Mouse (Mus musculus) limb, embryonic 13.5 days (tissue): ENCODE measurements at regions not wholly inside any gene's neighbourhood (a gene's known extent, or its start where the extent isn't known, plus 50 kb on each side); places are given as distances from the start of the nearest gene placed in this dataset.
"Not testable (repeated sequence)": the region's sequence is repeated elsewhere in the genome, so short reads cannot be mapped to it uniquely, and the experiment has no call there.

Experiments
- ATAC-seq: fragments of 200-750 bp; cut with Nextera tagmentation; 2 replicates; pipeline ENCODE4 v1.8.0; 2017; ENCODE audit warnings: low read depth, moderate number of reproducible peaks, moderate TSS enrichment; ENCODE audit not compliant: low FRiP score
- H3K27ac ChIP-seq: fragments of 300-500 bp; sonication (generic); 2 replicates; pipeline ENCODE4 v1.5.1; 2015; ENCODE audit warnings: inconsistent platforms, mild to moderate bottlenecking, moderate library complexity
- H3K27me3 ChIP-seq: fragments of 300-500 bp; sonication (generic); 2 replicates; pipeline ENCODE4 v1.6.1; 2015; ENCODE audit warnings: mild to moderate bottlenecking, inconsistent platforms
- H3K36me3 ChIP-seq: fragments of 300-500 bp; sonication (generic); 2 replicates; pipeline ENCODE4 v1.6.1; 2015; ENCODE audit warnings: inconsistent platforms, mild to moderate bottlenecking, moderate library complexity
- H3K4me1 ChIP-seq: fragments of 300-500 bp; sonication (generic); 2 replicates; pipeline ENCODE4 v1.6.1; 2015; ENCODE audit warnings: inconsistent platforms
- H3K4me2 ChIP-seq: fragments of 300-500 bp; sonication (generic); replicated peaks from 2 replicates; pipeline ENCODE4 v1.6.1; 2015; ENCODE audit warnings: inconsistent platforms, mild to moderate bottlenecking, moderate library complexity
- H3K4me3 ChIP-seq: fragments of 300-500 bp; sonication (generic); 2 replicates; pipeline ENCODE4 v1.5.1; 2015; ENCODE audit warnings: moderate library complexity, mild to moderate bottlenecking, inconsistent platforms
- H3K9ac ChIP-seq: fragments of 300-500 bp; sonication (generic); 2 replicates; pipeline ENCODE4 v1.6.1; 2015; ENCODE audit warnings: mild to moderate bottlenecking, inconsistent platforms
- H3K9me3 ChIP-seq: fragments of 300-500 bp; sonication (generic); 2 replicates; pipeline ENCODE4 v1.6.1; 2016; ENCODE audit warnings: inconsistent platforms
- WGBS: fragments of 180-500 bp; shearing (Covaris S2); methylation state at CpG from one replicate; pipeline ENCODE4 v1.1.7; 2015; 5-methylcytosine and 5-hydroxymethylcytosine counted together

- H3K27ac ChIP-seq: no peak overlapping the region
- H3K4me2 ChIP-seq: no peak overlapping the region
- 50% methylated on average over 10 of the region's 10 CpGs for WGBS
- H3K27me3 ChIP-seq: no peaks in the 10 kb centered on the region
- no peak for ATAC-seq
- no peak overlapping the region for H3K4me3 ChIP-seq
- no peaks in the 10 kb centered on the region for H3K9me3 ChIP-seq
- H3K9ac ChIP-seq: no peak overlapping the region
- no peaks in the 10 kb centered on the region for H3K36me3 ChIP-seq
- H3K4me1 ChIP-seq: no peaks in the 10 kb centered on the region
Observed at GRCm38 (mm10) chr11:91289194-91290123, 287.9 kb downstream of the Kif2b start.

DNA sequence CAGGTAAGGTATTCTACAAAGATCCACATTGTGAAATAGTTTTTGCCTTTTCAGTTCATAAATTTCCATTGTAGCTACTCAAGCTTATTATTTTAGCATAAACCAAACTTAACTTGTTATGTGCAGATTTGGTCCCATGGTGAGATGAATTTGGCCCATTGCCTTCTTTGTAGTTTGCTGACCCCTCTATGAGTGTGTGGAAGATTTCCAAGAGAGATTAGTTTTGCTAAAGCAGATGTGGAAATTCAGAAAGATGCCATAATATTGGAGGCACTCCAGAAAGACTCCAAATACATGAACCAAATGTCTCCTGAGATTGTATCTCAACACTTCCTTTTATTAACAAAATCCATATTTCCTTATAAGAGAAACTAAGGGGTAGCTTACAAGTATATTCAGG is 291.0 kb downstream of the Kif2b start:
- H3K36me3 ChIP-seq: no peaks in the 10 kb centered on the region
- H3K27ac ChIP-seq: no peak overlapping the region
- H3K27me3 ChIP-seq: no peaks in the 10 kb centered on the region
- no peak overlapping the region for H3K4me3 ChIP-seq
- H3K9ac ChIP-seq: no peak overlapping the region
- H3K4me2 ChIP-seq: no peak overlapping the region
- H3K9me3 ChIP-seq: no peaks in the 10 kb centered on the region
- H3K4me1 ChIP-seq: no peaks in the 10 kb centered on the region
- ATAC-seq: no peak

GRCm38 (mm10) chr11:91262216-91262615 is 315.1 kb downstream of the Kif2b start:
- no peaks in the 10 kb centered on the region for H3K36me3 ChIP-seq
- no peak overlapping the region for H3K4me2 ChIP-seq
- no peak overlapping the region for H3K9ac ChIP-seq
- WGBS: 46% methylated on average over 4 of the region's 4 CpGs
- no peak overlapping the region for H3K4me3 ChIP-seq
- ATAC-seq: peak; percentile 77
- H3K27ac ChIP-seq: no peak overlapping the region
- no peaks in the 10 kb centered on the region for H3K27me3 ChIP-seq
- H3K9me3 ChIP-seq: no peaks in the 10 kb centered on the region
- no peaks in the 10 kb centered on the region; the same call in 1 of the 2 replicates for H3K4me1 ChIP-seq

DNA sequence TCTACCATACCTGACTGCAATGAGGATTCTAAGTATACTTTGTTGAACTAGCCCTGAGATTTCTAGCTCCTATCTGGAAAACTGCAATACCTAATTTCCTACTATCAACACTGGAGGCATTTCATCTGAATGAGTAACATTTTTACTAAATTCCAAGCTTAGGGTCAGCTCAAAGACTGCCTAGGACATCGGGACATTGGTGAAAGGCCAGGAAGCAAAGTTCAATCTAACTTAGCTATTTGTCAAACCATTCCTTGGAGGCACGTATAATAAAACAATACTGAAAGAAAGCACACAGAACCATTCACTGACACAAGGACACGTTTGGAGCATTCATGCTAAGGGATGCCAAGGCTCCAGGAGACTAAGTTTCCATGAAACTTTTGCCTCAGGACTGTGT is 335.3 kb downstream of the Kif2b start:
- not testable (repeated sequence) for H3K9ac ChIP-seq, H3K9me3 ChIP-seq, H3K4me2 ChIP-seq, H3K27me3 ChIP-seq, H3K4me3 ChIP-seq, H3K4me1 ChIP-seq, ATAC-seq, H3K36me3 ChIP-seq, H3K27ac ChIP-seq
- WGBS: 80% methylated on average over 3 of the region's 3 CpGs

- no peak overlapping the region for H3K4me3 ChIP-seq
- no peak for ATAC-seq
- no peaks in the 10 kb centered on the region for H3K4me1 ChIP-seq
- H3K9ac ChIP-seq: no peak overlapping the region
- no peaks in the 10 kb centered on the region for H3K36me3 ChIP-seq
- WGBS: 98% methylated on average over 1 of the region's 1 CpGs
- no peaks in the 10 kb centered on the region for H3K27me3 ChIP-seq
- 0 out of 2 replicates have a peak, but pooled peaks cover 3% of the 10 kb centered on the region for H3K9me3 ChIP-seq
- no peak overlapping the region for H3K27ac ChIP-seq
- no peak overlapping the region for H3K4me2 ChIP-seq
Observed at GRCm38 (mm10) chr11:91216158-91216557, 361.2 kb downstream of the Kif2b start.

GRCm38 (mm10) chr11:91213104-91213503 is 364.3 kb downstream of the Kif2b start:
- no peak overlapping the region for H3K9ac ChIP-seq
- H3K27ac ChIP-seq: no peak overlapping the region
- no peaks in the 10 kb centered on the region for H3K4me1 ChIP-seq
- H3K36me3 ChIP-seq: no peaks in the 10 kb centered on the region
- no peak overlapping the region for H3K4me3 ChIP-seq
- H3K27me3 ChIP-seq: no peaks in the 10 kb centered on the region
- H3K4me2 ChIP-seq: no peak overlapping the region
- no peak for ATAC-seq
- 0 out of 2 replicates have a peak, but pooled peaks cover 3% of the 10 kb centered on the region for H3K9me3 ChIP-seq
- WGBS: 73% methylated on average over 2 of the region's 2 CpGs

GRCm38 (mm10) chr11:91206470-91206869 is 370.9 kb downstream of the Kif2b start:
- H3K9ac ChIP-seq: no peak overlapping the region
- H3K9me3 ChIP-seq: no peaks in the 10 kb centered on the region
- H3K4me1 ChIP-seq: no peaks in the 10 kb centered on the region
- H3K4me2 ChIP-seq: no peak overlapping the region
- H3K27ac ChIP-seq: no peak overlapping the region
- no peaks in the 10 kb centered on the region for H3K36me3 ChIP-seq
- no peak for ATAC-seq
- 42% methylated on average over 7 of the region's 7 CpGs for whole genome bisulfite sequencing
- no peak overlapping the region for H3K4me3 ChIP-seq
- H3K27me3 ChIP-seq: no peaks in the 10 kb centered on the region

- WGBS: 74% methylated on average over 7 of the region's 7 CpGs
- no peaks in the 10 kb centered on the region for H3K36me3 ChIP-seq
- ATAC-seq: no peak
- H3K4me2 ChIP-seq: no peak overlapping the region
- H3K4me3 ChIP-seq: no peak overlapping the region
- H3K9ac ChIP-seq: no peak overlapping the region
- no peaks in the 10 kb centered on the region for H3K9me3 ChIP-seq
- H3K4me1 ChIP-seq: no peaks in the 10 kb centered on the region
- H3K27ac ChIP-seq: no peak overlapping the region
- H3K27me3 ChIP-seq: no peaks in the 10 kb centered on the region
Observed at GRCm38 (mm10) chr11:91204416-91204815, 372.9 kb downstream of the Kif2b start.

DNA sequence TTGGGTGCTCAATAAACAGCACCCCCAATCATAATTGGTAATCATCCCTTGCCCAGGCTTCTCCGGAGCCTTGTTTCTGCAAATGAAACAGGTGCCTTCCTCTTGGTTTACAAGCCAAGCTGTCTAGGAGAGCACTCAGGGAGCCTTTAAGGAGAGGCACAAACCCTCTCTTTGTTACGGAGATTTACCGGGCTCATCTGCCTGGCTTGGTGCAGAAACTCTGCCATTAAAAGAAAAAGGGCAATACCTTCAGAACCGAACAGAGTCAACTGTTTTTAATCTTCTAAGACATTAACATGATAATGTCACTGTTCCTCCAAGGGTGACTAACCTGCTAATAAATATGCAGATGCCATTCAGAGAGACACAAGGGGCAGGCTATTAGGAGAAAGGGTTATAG is 380.5 kb downstream of the Kif2b start:
- 34% methylated on average over 4 of the region's 4 CpGs for WGBS

GRCm38 (mm10) chr11:91196351-91196750 is 381.0 kb downstream of the Kif2b start:
- H3K4me2 ChIP-seq: no peak overlapping the region
- H3K36me3 ChIP-seq: no peaks in the 10 kb centered on the region
- H3K27ac ChIP-seq: no peak overlapping the region
- WGBS: 39% methylated on average over 6 of the region's 6 CpGs
- ATAC-seq: no peak
- H3K4me3 ChIP-seq: no peak overlapping the region
- no peaks in the 10 kb centered on the region for H3K27me3 ChIP-seq
- no peak overlapping the region for H3K9ac ChIP-seq
- H3K4me1 ChIP-seq: no peaks in the 10 kb centered on the region
- H3K9me3 ChIP-seq: no peaks in the 10 kb centered on the region

More for the DNA sequence above, 380.5 kb downstream of the Kif2b start:
- Histone ChIP-seq H3K27ac (no peak overlapping the region), H3K36me3 (no peaks in the 10 kb centered on the region), H3K4me1 (no peaks in the 10 kb centered on the region), H3K9ac (no peak overlapping the region), H3K4me3 (no peak overlapping the region), H3K4me2 (no peak overlapping the region), H3K27me3 (no peaks in the 10 kb centered on the region), H3K9me3 (no peaks in the 10 kb centered on the region)
- ATAC-seq: no peak

DNA sequence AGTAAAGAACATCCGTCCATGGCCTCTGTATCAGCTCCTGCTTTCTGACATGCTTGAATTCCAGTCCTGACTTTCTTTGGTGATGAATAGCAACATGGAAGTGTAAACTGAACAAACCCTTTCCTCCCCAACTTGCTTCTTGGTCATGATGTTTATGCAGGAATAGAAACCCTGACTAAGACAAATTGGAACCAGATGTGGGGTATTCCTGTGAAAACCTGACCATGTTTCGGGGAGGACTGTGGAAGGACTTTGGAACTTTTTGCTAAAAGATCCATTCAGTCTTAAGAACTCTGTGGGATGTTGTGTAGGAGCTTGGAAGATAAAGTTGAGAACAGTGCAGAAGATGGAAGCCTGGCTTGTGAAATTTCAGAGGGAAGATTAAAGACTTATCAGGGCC is 410.0 kb downstream of the Kif2b start:
- H3K4me2 ChIP-seq, H3K27ac ChIP-seq, H3K27me3 ChIP-seq, H3K4me1 ChIP-seq, H3K4me3 ChIP-seq, H3K9ac ChIP-seq, ATAC-seq, H3K9me3 ChIP-seq, H3K36me3 ChIP-seq: not testable (repeated sequence)
- WGBS: 49% methylated on average over 2 of the region's 2 CpGs

GRCm38 (mm10) chr11:91133753-91134270 is 443.5 kb downstream of the Kif2b start:
- Histone ChIP-seq H3K4me1 (no peaks in the 10 kb centered on the region), H3K9ac (no peak overlapping the region), H3K27me3 (no peaks in the 10 kb centered on the region), H3K4me2 (no peak overlapping the region), H3K36me3 (no peaks in the 10 kb centered on the region), H3K9me3 (no peaks in the 10 kb centered on the region), H3K27ac (no peak overlapping the region), H3K4me3 (no peak overlapping the region)
- no peak for ATAC-seq
- WGBS: 66% methylated on average over 9 of the region's 9 CpGs
